Mouse (Mus musculus): Measurements from ENCODE around the gene Carm1.

GRCm38 (mm10) chr9:21537009-21537408, 9.7 kb upstream of the Carm1 start:
- TF ChIP-seq POLR2A (IDR thresholded peaks at IDR 0.05; ENCODE audit: low read depth, low read length) (no peak), CTCF (IDR thresholded peaks at IDR 0.05; ENCODE audit: borderline replicate concordance, insufficient read depth, low read length) (no peak)

All from embryonic fibroblast, embryonic 13.5 days (primary cell).